Mouse (Mus musculus) embryonic fibroblast, embryonic 13.5 days (primary cell): Measurements from ENCODE around the gene Cd82. TPM values are rescaled to one million over a fixed set of nuclear protein-coding genes. Genes with fewer than 3 reads are reported as not detected.

ENCODE experiments used
- H3K27ac ChIP-seq: 2 replicates; pipeline ENCODE4 v1.5.1; 2012; ENCODE audit warnings: low read length, control low read depth, inconsistent platforms; ENCODE audit not compliant: insufficient read depth
- H3K4me1 ChIP-seq: 2 replicates; pipeline ENCODE4 v1.6.1; 2011; ENCODE audit warnings: low read length; ENCODE audit not compliant: control insufficient read depth, insufficient read depth
- H3K4me3 ChIP-seq: 2 replicates; pipeline ENCODE4 v1.5.1; 2011; ENCODE audit warnings: mild to moderate bottlenecking, control low read depth, low read length; ENCODE audit not compliant: insufficient read depth
- CTCF ChIP-seq: IDR thresholded peaks from 2 replicates; pipeline ENCODE4 v1.5.1; 2011; ENCODE audit warnings: mild to moderate bottlenecking, control low read depth, low read length, moderate library complexity, borderline replicate concordance; ENCODE audit not compliant: insufficient read depth
- POLR2A ChIP-seq: IDR thresholded peaks from 2 replicates; pipeline ENCODE4 v1.6.1; 2011; ENCODE audit warnings: low read depth, mild to moderate bottlenecking, control low read depth, low read length, moderate library complexity
- polyA plus RNA-seq: library from polyadenylated mRNA; stranded (reverse); fragments of >200 nt; gene quantifications from 2 replicates; pipeline ENCODE4 v1.2.4, GENCODE M21; 2011; ENCODE audit warnings: low read depth; ENCODE audit not compliant: missing spikeins, insufficient read length

The Cd82 gene
- polyA plus RNA-seq, 1 experiment, result 48.6 TPM

DNA sequence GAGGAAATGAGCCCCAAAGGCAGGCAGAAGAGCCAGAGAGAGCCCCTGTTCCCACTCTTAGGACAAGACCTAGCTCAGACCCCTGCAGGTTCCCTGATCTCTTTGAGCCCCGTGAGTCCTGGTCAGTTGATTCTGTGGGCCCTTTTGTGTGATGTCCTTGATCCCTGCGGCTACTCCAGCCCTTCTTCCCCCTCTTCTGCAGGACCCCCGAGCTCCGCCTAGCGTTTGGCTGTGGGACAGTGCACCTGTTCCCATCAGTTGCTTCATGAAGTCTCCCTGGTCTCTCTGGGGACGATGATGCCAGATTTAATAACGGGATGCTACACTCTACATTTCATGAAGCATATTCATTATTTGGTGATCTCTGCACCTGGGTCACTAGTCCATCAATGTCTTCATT is 6.2 kb upstream of the Cd82 start:
- no peak overlapping the region for H3K4me3 ChIP-seq
- no peak for TF ChIP-seq POLR2A
- TF ChIP-seq CTCF, result no peak; the same call in 1 of the 2 replicates
- no peak overlapping the region for H3K27ac ChIP-seq
- no peaks in the 10 kb centered on the region for H3K4me1 ChIP-seq

DNA sequence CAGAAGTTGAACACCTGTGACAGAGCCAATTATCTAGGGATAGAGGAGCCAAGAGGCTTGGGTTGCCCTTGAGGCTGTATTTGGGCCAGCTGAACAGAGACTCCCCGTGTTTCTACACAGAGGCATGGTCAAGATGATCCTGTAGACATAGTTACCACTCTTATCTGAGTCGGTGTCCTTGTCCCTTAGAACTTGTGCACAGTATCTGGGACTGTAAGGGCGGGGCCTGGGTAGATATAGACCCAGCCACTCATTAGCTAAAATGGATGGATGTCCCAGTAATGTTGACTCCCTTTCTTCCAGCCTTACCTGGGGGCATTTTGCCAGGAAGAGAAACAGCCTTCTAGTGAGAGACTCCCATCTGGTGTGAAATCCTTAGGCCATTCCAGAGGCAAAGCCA is 3.4 kb upstream of the Cd82 start:
- TF ChIP-seq CTCF (no peak), POLR2A (no peak)
- Histone ChIP-seq H3K27ac (no peak overlapping the region), H3K4me3 (no peak overlapping the region), H3K4me1 (no peaks in the 10 kb centered on the region)

DNA sequence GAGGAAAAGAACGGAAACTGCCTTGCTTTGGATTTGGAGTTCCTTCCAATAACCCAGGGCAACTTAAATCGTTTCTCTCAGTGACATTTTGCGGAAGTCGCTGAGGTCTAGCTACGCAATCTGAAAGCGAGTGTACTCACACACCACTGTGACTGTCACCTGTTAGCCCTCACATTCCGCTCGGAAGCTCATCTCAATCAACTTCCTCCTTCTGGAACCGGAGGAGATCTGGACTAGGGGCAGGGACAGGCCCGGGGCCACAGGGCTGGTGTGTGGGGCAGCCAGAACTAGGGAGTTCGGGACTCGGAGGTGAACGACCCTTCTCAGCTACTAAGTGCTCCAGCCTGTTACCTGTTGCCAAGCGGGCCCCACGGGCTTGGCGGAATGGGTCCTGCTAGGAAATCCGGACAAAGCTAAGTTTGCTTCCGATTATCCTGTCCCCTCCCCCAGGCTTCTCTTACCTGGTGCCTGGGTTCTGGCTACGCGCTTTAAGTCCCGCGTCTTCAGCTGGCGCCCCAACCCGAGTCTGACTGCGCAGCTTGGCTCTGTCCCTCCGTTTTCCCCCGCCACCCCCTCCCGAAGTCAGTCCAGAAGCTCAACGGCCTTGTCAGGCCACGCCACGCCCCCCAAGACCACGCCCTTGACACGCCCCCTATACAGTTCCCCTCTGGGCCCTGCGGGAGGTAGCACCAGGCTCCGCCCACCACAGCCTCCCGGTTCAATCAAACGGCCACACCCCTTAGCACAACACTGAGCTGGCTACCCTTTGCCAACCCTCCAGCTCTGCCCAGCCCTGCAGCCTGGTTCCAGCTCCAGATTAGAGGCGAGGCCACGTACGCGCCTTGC is 848 bp downstream of the Cd82 start:
- TF ChIP-seq CTCF, result no peak
- peak; percentile 62 for TF ChIP-seq POLR2A
- Histone ChIP-seq H3K27ac (peak overlapping the region; percentile 43), H3K4me3 (peak overlapping the region; percentile 48), H3K4me1 (peaks cover 7% of the 10 kb centered on the region; the same call in 1 of the 2 replicates)

DNA sequence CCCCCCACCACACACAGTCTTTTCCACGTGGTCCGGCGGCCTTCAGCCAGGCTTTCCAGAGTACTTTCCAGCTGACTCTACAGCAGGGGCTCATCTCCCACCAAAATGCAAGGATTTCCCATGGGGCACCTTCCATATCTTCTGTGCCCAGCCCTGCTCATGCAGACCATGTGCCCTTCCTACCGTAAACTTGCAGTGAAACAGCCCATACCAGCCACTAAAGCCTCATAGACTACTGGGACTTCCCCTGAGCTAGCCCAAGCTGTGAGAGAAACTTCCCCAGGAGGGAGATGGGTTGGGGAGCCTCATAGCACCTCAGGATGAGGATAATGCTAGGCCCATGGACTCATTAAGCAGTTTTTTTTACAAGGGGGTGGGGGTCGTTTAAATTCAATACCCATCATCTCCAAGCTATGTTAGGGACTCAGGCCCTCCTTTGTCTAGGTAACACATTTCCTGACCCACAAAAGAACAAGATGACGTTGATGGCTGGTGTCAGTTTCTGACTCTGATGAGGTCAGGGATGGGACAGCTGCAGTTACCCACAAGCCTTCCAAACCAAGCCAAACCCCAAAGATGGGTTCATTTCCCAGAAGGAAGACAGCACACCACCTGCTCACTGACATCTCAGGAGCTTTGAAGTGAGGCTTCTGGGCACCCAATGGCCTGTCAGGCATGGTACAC is 2.0 kb downstream of the Cd82 start:
- TF ChIP-seq POLR2A (no peak), CTCF (no peak)
- Histone ChIP-seq H3K27ac (no peak overlapping the region), H3K4me3 (no peak overlapping the region), H3K4me1 (peaks cover 7% of the 10 kb centered on the region; the same call in 1 of the 2 replicates)

DNA sequence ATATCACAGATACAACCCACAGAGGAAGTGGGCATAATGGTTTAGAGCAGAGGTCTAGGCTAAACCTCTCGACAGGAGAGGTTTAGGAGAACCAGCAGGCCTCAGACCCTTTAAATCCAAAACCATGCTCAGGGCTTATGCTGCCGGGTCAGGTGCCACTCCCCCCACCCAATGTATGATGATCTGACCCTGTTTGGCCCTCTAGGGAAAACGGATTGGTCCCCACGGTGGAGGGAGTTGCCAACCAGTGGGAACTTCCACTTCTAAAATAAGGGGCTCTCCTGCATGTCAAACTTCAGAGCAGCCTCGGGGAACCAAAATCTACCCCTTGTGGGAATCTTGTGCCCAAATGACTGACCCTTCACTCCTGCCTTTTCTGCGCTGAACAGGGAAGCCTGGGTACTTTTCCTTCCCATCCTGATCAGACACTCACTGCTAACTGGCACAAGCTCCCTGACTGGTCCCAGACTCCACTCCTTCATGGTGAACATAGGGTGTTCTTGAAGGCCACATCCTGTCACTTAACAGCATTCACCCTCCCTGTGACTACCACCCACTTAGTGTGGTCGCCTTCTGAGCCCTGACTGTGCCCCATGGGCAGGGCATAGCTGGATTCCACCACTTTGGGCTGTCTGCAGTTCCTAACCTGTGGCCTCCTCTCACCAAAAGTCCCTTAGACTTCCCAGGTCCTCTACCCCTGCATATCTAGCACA is 3.6 kb downstream of the Cd82 start:
- no peak overlapping the region for H3K4me3 ChIP-seq
- TF ChIP-seq POLR2A (no peak), CTCF (no peak)
- H3K4me1 ChIP-seq, result peaks cover 7% of the 10 kb centered on the region; the same call in 1 of the 2 replicates
- H3K27ac ChIP-seq, result 0 out of 2 replicates have a peak overlapping the region, but pooled peaks have one; percentile 34

DNA sequence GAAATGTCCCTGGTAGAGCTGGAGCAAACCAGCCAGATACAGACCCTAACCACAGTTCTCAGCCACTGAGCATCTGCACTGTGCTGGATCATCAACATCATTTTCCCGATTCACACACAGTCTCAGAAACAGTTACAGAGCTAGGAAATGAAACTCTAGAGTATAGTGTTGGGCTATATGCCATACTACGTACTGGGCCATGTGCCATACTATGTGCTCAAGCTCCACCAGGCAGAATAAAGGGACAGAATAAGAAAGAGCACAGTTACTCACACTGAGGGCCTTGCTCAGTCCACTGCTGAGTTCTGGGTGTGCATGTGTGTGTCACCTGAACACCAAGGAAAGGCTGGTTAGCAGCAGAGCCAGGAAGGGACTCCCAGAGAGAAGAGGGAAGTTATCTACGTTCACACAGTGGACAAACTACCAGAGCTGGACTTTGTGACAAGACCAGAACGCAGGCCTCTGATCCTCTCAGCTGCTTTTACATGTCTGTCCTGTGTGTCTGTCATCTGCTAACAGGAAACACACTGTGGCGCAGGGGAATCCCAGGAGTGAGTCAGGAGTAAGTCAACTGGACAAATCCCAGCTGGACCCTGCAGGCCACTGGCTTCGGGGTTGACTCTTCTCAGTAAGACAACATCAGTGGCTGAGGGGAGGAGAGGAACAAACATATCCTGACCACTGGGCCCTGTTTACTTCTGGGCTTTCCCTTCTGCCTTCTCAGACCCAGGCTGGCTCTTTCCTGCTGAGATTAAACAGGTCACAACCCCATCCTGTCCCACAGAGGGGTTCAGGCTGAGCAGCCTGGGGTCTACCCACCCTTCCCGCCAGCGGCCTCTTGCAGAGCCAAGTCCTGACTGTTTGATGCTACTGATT is 4.4 kb downstream of the Cd82 start:
- Histone ChIP-seq H3K4me3 (no peak overlapping the region), H3K4me1 (peaks cover 7% of the 10 kb centered on the region; the same call in 1 of the 2 replicates), H3K27ac (peak overlapping the region; percentile 34; the same call in 1 of the 2 replicates)
- TF ChIP-seq CTCF, result no peak
- TF ChIP-seq POLR2A, result no peak

DNA sequence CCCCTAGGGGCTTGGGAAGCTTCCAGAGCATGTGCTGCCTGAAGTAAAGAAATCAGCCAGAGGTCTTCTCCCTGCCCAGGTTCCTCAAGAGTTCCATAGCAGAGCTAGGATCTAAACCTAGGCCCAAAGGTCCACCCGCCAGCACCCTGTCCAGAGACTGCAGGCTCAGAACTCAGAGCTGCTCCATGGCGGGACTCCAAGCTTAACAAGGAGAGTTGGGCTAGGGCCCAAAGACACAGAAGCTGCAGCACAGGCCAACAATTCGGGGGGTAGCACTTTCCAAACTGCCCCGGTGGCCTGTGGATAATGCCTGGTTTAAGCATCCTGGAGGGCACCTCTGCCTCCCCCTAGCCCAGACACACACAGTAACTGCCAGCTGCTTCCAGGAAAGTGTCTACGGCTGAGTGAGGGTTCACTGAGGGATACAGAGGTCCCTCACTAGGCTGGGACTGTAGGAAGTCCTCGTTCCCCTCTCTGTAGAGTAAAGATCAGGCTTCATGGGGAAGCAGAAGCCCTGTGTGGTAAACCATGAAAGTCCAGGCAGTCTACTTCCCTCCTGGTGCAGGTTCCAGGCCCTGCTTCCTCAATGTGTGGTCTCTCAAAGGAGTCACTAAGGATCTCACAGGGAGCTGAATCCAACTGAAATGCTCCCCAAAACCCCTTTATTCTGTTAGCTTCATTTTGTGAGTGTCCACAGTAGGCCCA is 5.4 kb downstream of the Cd82 start:
- Histone ChIP-seq H3K27ac (no peak overlapping the region), H3K4me1 (peaks cover 7% of the 10 kb centered on the region; the same call in 1 of the 2 replicates), H3K4me3 (no peak overlapping the region)
- TF ChIP-seq POLR2A (no peak), CTCF (no peak)

DNA sequence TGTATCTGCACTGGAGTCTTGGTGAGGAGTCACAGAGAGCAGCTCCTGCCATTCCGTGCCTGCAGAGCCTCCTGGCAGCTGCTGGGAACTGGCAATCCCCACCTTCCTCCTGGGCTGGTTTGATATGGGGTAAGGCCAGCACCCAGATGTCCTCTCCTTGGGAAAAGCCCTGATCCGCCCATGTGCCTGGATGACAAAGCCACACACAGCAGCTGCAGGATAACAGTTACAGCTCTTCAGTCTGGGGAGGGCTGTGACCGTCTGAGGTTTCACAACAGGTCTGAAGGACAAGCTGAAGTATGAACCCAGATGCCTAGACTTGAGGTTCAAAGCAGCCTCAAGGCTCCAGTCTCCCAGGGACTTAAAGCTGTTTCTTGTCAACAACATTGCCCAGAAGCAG is 6.8 kb downstream of the Cd82 start:
- TF ChIP-seq CTCF (no peak), POLR2A (no peak)
- H3K4me1 ChIP-seq, result peaks cover 7% of the 10 kb centered on the region; the same call in 1 of the 2 replicates
- no peak overlapping the region for H3K27ac ChIP-seq
- H3K4me3 ChIP-seq, result no peak overlapping the region
